In the genomic region with DNA sequence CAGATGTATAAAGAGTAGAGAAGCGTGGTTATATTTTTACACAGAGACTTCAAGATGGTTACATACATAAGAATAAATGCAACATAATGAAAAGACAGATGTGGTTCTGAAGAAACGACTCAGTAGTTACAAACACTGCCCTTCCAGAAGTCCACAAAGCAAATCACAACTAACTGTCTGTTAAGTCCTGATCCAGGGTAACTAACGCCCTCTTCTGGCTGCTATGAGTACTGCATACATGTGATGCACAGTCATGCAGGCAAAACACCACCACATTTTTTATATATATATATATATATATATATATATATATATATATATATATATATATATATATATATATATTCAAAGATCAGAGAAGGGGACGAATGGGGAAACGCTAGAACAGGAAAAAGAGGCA, we compare ENCODE assay signal across 1 mouse cellular context.
TF ChIP-seq lines count a peak whose summit lies in the region.

No protein-coding gene starts in this region.

TF ChIP-seq in MEL, 35 proteins besides CTCF, POLR2A, EP300 and RAD21:
- TF ChIP-seq TBP (IDR thresholded peaks at IDR 0.05; ENCODE audit: low read depth, low read length): no peak
- no peak for TF ChIP-seq E2F4 (IDR thresholded peaks at IDR 0.05; ENCODE audit: borderline replicate concordance, low read depth, low read length)
- TF ChIP-seq NRF1 (IDR thresholded peaks at IDR 0.05; ENCODE audit: insufficient read depth, low read depth, low read length, poor library complexity, severe bottlenecking): no peak
- TF ChIP-seq UBTF (IDR thresholded peaks at IDR 0.05; ENCODE audit: borderline replicate concordance, insufficient read depth, low read depth, low read length): no peak
- TF ChIP-seq MYB (IDR thresholded peaks at IDR 0.05; ENCODE audit: low read depth, low read length): no peak
- no peak for TF ChIP-seq GATA1 (IDR thresholded peaks at IDR 0.05; ENCODE audit: low read depth, low read length)
- TF ChIP-seq ZMIZ1 (IDR thresholded peaks at IDR 0.05; ENCODE audit: low read depth, low read length): no peak
- TF ChIP-seq TAL1 (IDR thresholded peaks at IDR 0.05; ENCODE audit: low read length): no peak
- no peak for TF ChIP-seq ELF1 (IDR thresholded peaks at IDR 0.05; ENCODE audit: low read depth, low read length)
- TF ChIP-seq ZC3H11A (IDR thresholded peaks at IDR 0.05; ENCODE audit: low read depth, low read length): no peak
- no peak for TF ChIP-seq CHD1 (IDR thresholded peaks at IDR 0.05; ENCODE audit: low read depth, low read length)
- no peak for TF ChIP-seq ZKSCAN1 (IDR thresholded peaks at IDR 0.05; ENCODE audit: low read depth, low read length)
- TF ChIP-seq MAFK (IDR thresholded peaks at IDR 0.05; ENCODE audit: borderline replicate concordance, low read depth, low read length): no peak
- no peak for TF ChIP-seq SIN3A (IDR thresholded peaks at IDR 0.05; ENCODE audit: low read length)
TF ChIP-seq in MEL: peak in this region for 0.
